Mouse (Mus musculus): ENCODE data around the gene Klf4.

Gene Klf4

GRCm38 (mm10) chr4:55526247-55527115, 5.8 kb downstream of the Klf4 start:
- DNase-seq (ENCODE audit: low read depth, low spot score), result no peak

DNA sequence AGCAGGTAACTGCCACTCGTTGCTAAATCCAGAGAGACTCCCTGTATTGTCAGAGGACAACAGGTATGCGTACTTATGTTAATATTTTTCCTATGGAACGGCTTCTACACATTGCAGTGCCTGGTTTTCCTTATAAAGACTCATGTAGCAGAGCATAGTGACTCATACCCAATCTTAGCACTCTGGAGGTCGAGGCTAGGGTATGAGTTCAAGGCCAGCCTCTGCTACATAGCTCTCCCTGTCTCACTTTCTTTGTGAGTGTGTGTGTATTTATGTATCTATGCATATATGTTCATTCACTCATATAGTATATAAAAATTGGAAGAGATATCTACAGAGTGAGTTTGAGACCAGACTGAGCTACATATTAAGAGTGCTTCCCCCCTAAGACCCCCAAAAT, 8.3 kb downstream of the Klf4 start:
- DNase-seq (ENCODE audit: low read depth, low spot score), result no peak

DNA sequence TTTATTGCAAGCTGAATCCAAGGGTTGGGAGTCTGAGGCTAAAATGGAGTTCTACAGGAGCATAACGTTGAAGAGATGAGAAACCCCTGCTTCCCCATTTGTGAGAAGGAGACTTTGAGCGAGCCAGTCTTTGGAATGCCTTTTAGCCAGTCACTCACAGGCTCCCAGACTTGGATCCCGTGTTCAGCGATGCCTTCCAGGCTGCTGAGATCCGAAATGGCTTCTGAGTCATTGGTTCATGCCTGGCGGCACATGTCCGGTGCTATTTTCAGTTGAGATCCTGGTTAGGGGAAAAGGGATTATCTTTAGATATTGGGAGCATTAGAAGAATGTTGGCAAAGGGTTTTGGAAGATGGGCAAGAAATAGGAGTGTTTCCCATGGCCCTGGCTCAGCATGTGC, 14.8 kb downstream of the Klf4 start:
- no peak for DNase-seq (ENCODE audit: low read depth, low spot score)

- DNase-seq (ENCODE audit: low read depth, low spot score), result no peak
These were observed 16.2 kb downstream of the Klf4 start for GRCm38 (mm10) chr4:55516048-55516447.

DNA sequence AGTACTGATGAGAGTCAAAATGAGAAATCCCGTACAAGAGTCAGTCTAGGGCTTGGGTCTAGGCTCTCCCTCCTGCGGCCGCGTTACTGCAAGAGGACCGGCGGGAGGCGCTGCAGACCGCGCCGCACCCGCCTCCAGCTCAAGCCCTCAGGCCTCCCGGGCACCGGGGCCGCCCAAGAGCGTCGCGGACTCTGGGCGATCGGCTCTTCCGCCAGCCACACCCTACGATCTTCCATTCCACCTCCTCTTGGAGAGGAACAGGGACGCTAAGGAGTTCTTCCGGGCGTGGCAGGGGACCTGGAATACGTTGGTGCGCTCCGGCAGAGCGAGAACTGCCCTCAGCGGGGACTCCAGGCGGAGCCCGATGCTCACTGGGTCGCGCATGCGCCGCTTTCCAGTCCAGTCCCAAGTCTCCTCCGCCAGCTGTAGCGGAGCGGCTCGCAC, 17.5 kb downstream of the Klf4 start:
- DNase-seq (ENCODE audit: low read depth, low spot score), result peak; percentile 63

DNA sequence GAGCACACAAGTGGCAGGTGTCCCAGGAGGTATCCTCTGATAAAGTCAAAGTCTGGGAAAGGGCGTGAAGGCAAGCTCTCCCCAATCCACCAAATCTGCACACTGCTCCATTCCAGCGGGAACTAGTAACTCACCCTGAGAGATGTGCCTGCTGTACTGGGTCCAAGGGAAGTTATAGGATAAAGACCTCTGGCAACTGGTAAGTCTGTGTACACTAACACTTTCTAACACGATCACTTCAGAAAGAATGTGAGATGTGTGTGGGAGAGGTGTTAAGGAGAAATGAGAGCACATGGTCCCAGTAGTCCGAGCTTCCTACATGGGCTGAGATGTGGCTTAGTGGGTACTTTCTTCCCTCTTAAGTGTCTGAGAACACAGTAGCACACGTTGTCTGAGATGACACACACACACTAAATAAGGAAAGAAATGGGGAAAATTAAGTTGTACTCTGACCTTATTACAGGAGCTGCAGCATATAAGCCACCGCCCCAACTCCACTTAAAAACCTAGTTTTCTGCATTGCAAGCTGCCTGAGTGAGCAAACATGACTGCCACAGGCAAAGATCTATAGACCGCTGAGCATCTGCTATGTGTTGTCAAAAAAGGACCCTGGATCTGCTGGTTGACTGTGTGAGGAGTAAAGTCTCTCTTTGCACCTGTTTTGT, 18.5 kb downstream of the Klf4 start:
- no peak for DNase-seq (ENCODE audit: low read depth, low spot score)

DNA sequence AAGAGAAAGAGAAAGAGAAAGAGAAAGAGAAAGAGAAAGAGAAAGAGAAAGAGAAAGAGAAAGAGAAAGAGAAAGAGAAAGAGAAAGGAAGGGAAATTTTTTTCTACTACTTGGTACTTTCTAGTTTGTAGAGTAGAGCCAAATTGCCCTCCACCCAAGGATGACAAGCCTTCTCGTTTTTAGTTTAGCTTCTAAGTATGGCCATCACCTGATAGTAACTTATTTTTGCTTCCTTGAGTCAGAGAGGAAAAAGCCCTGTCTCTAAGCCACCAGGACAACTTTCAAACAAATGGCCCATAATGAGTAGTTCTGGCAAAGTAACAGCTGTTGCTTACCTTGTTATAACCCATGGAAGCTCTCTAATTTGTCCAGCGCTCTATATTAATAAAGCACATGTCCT, 20.9 kb downstream of the Klf4 start:
- DNase-seq (ENCODE audit: low read depth, low spot score), result no peak

DNA sequence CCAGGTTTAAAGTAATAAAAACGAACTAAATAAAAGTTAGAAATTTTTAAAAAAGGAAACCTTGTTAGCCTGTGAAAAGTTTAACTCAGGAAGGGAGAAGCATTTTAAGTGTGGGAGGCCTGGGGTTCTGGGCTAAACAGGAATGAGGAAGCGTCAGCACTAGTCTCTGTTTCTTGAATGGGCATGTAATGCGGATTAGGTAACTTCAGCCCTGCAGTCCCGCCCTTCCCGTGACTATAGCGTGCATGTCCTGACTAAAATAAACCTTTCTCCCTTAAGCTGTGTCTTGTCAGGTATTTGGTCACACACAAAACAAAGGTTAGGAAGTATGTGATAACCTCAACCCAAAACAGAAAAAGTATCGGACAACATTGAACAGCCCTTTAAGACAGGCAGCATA, 23.6 kb downstream of the Klf4 start:
- DNase-seq (ENCODE audit: low read depth, low spot score), result no peak

- no peak for DNase-seq (ENCODE audit: low read depth, low spot score)
These were observed 33.6 kb downstream of the Klf4 start for GRCm38 (mm10) chr4:55498621-55499020.

DNA sequence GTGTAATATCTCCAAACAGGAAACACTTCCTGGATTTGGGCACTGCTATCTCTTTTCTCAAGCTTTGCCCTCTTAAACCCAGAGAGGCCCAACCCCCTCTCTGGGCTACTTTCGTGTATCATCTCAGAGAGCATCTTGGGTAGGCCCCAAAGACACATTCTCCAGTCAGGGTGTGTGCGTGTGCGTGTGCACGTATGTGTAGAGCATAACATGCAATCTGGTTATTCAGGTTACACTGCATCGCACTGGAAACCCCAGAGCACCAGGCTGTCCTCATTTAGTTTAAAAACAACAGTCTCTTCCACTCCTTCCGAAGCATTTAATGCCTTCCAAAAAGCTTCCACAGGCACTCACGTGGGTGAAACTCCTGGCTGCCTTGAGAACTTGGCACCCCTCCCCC, 35.9 kb downstream of the Klf4 start:
- no peak for DNase-seq (ENCODE audit: low read depth, low spot score)

GRCm38 (mm10) chr4:55493261-55493660, 39.0 kb downstream of the Klf4 start:
- DNase-seq (ENCODE audit: low read depth, low spot score), result no peak

DNA sequence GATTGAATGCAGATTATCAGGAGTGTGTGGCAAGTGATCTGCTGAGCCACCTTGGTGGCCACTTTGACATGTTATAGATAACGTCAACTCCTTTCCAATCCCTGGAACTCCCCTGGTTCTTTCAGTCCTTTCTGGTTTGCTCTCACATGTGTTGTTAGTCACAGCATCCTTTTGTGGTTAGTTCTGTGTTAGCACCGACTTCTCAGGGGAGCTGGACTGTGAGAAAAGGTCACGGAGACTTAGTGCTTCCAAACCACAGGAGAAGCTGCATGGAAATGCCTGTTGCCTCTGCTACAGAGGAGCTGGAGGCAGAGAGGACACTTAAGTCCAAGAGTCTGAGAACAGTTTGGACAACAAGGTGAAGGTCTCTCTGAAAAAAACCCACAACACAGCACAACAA, 42.9 kb downstream of the Klf4 start:
- no peak for DNase-seq (ENCODE audit: low read depth, low spot score)

- DNase-seq (ENCODE audit: low read depth, low spot score), result no peak
These were observed 43.7 kb downstream of the Klf4 start for GRCm38 (mm10) chr4:55488604-55489003.

- DNase-seq (ENCODE audit: low read depth, low spot score), result peak; percentile 56
These were observed 51.9 kb downstream of the Klf4 start for GRCm38 (mm10) chr4:55480322-55480767.

DNA sequence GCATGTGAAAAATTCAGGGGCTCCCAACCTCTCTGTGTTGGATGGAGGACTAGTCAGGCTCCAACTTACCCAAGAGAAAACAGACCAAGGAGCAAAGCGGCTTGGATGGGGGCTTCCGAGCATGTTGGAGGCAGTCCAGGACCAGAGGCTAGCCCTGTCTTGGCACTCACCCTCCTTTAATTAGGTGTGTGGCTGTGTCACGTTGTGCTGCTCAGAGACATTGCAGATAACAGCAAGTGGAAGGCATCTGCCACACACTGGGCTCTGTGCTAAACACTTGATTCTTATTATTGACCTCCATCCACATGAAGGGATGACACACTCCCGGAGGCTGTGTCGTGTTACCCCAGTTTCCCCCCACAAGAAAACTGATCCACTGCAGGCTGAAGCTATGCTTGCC, 53.9 kb downstream of the Klf4 start:
- DNase-seq (ENCODE audit: low read depth, low spot score), result no peak

DNA sequence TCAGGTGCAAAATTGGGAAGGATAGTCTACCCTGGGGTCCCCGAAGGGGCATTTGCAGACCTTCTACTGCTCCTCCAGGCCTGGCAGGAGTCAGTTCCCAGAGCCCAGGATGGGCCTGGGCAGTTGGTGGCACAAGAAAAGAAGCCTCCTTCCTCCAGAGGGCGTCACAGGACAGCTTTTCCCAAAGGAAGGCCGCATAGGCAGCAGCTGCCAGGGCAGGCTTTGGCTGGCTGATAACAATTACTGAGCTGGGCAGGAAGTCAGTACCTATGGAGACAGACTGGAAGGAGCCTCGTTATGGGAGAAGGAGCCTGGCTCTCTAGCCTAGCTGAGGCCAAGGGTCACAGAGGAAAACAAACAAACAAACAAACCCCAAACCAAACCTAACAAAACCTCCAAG, 54.3 kb downstream of the Klf4 start:
- peak; percentile 19 for DNase-seq (ENCODE audit: low read depth, low spot score)

DNA sequence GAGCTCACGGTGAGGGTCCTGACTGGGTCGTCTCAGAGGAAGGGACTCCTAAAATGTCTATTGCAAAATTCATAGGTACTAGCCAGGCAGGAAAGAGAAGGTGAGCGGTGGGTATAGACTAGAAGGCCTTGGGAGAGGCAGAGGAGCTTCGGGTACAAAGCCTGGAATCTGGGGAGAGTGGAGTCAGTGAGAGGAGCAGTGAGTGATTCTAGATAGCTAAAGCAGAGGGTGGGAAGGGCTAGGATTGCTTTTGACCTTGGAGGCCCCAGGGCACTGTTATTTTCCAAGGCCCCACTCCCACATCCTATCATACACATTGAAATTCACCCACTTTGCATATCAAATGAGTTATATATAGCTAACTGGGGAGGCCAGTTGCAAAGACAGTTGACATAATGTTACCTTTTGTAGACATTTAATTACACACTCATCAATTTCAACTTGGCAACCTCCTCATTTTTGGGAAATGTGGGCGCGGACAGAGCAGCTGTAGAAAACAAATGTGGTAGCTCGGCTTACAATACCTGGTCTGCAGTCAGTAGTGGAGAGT, 55.0 kb downstream of the Klf4 start:
- no peak for DNase-seq (ENCODE audit: low read depth, low spot score)
